Comparison of ENCODE assay signal across 9 mouse cellular contexts in the genomic region with DNA sequence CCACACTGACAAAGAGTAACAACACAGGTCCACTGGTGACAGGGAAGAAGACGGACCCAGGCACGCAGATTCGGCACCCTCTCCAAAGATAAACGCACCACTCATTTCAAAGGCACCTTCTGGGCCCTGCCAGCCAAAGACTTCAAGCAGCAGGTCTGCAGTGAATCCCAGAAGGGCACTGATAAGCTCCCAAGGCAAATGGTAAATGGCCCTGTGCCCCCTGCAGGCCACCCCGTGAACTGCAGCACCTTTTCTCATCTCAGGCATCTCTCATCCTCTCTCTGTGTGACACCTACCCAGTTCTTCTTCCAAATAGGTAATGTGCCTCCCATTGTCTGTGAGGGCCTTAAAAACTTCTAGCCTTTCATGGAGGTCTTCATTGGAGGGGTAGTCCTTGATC. TPM values are rescaled to one million over a fixed set of nuclear protein-coding genes. Genes with fewer than 3 reads are reported as not detected.
DNase-seq lines count a peak whose midpoint lies in the region; ATAC-seq and TF ChIP-seq lines count a peak whose summit lies in the region.
"Had no signal": no experiment of that assay in that cellular context is flagged by ENCODE, and none has a peak within 500 bp of the region (broad histone marks: within the 10 kb centered on the region; RNA-seq: fewer than 3 reads in every experiment).

No protein-coding gene starts in this region.

- no peak overlapping the region for H3K4me2 ChIP-seq in lung, postnatal 0 days (replicated peaks; ENCODE audit: low read depth, low read length)
- H3K4me2 ChIP-seq: limb, embryonic 12.5 days had no signal

- H3K4me3 ChIP-seq in lung, postnatal 0 days (ENCODE audit: low read depth, low read length): no peak overlapping the region
- H3K4me3 ChIP-seq: limb, embryonic 12.5 days had no signal

- no peak overlapping the region for H3K27ac ChIP-seq in lung, postnatal 0 days (ENCODE audit: low read length)
- H3K27ac ChIP-seq: limb, embryonic 12.5 days had no signal

- DNase-seq in heart, adult 11 months: peak; percentile 94
- no peak for DNase-seq in heart, postnatal 25 days (ENCODE audit: low spot score)
- peak; percentile 73 to 78 for DNase-seq in CD8-positive naive resting alpha-beta T cell, adult 2 months (ENCODE audit: low read depth in 2 of 2, low spot score in 2 of 2)
- peak; percentile 80 for DNase-seq in brain, adult 2 months (ENCODE audit: low read depth, low spot score)
- DNase-seq in forelimb bud, embryonic 11.5 days (ENCODE audit: low read depth, low spot score): peak; percentile 62
- DNase-seq in layer of hippocampus, adult 11-12 months (ENCODE audit: low spot score): peak; percentile 86
- peak; percentile 73 for DNase-seq in lung, postnatal 0 days (ENCODE audit: low spot score)
- DNase-seq in spleen, adult 18-20 months: peak; percentile 49 to 81

- peak; percentile 97 for TF ChIP-seq CTCF in lung, postnatal 0 days (IDR thresholded peaks at IDR 0.05)

- no peaks in the 10 kb centered on the region for H3K9me3 ChIP-seq in lung, postnatal 0 days (ENCODE audit: low read length)
- H3K9me3 ChIP-seq: limb, embryonic 12.5 days had no signal

- TF ChIP-seq EP300 in lung, postnatal 0 days (IDR thresholded peaks at IDR 0.05): no peak

- WGBS in lung, postnatal 0 days: 27% methylated on average over 5 of the region's 5 CpGs

- peaks cover 34% of the 10 kb centered on the region for H3K36me3 ChIP-seq in lung, postnatal 0 days (ENCODE audit: insufficient read depth, low read length)

- ATAC-seq in lung, postnatal 0 days: no peak

- H3K4me1 ChIP-seq in lung, postnatal 0 days (ENCODE audit: insufficient read depth, low read depth, low read length): peaks cover 9% of the 10 kb centered on the region; the same call in 1 of the 2 replicates

- H3K9ac ChIP-seq in lung, postnatal 0 days (replicated peaks; ENCODE audit: low read depth): no peak overlapping the region
- H3K9ac ChIP-seq: limb, embryonic 12.5 days had no signal

- H3K27me3 ChIP-seq in lung, postnatal 0 days (replicated peaks; ENCODE audit: insufficient read depth, low read length): no peaks in the 10 kb centered on the region
- H3K27me3 ChIP-seq: limb, embryonic 12.5 days had no signal

- intact Hi-C loops in heart, postnatal 25 days (cut with DNase I): loop anchor here (2.0 to 5.0 kb wide), 3 partner anchors 26 to 96 kb away; a partner anchor contains a TSS

RNA-seq across cellular contexts. Expression of a gene that starts 3.8 kb away (rescaled TPM):
- total RNA-seq in heart, postnatal 25 days (2021): 100 to 1,000 TPM in 1 of 2 experiments, 10 to 100 TPM in 1; 93.9 to 101 TPM
- polyA plus RNA-seq in lung, postnatal 0 days (2015; fragmentation: Nextera tagmentation; extraction: Ambion mirVana): 31.7 and 32.8 TPM in 2 replicates

RNA-seq across cellular contexts. Expression of a gene that starts 3.8 kb away (rescaled TPM):
- 1 to 10 TPM; 2.8 to 3.4 TPM for total RNA-seq in heart, postnatal 25 days (2021)
- polyA plus RNA-seq in lung, postnatal 0 days (2015; fragmentation: Nextera tagmentation; extraction: Ambion mirVana): 13.6 and 13.8 TPM in 2 replicates

RNA-seq across cellular contexts. Expression of a gene that starts 21.5 kb away (rescaled TPM):
- total RNA-seq in heart, postnatal 25 days (2021): 100 to 1,000 TPM in 1 of 2 experiments, 10 to 100 TPM in 1; 96.0 to 135 TPM
- polyA plus RNA-seq in lung, postnatal 0 days (2015; fragmentation: Nextera tagmentation; extraction: Ambion mirVana): 316 and 341 TPM in 2 replicates

RNA-seq across cellular contexts. Expression of a gene that starts 29.6 kb away (rescaled TPM):
- not detected for total RNA-seq in heart, postnatal 25 days (2021)
- polyA plus RNA-seq in lung, postnatal 0 days (2015; fragmentation: Nextera tagmentation; extraction: Ambion mirVana): 8.6 and 10.3 TPM in 2 replicates

RNA-seq across cellular contexts. Expression of a gene that starts 40.8 kb away (rescaled TPM):
- total RNA-seq in heart, postnatal 25 days (2021): 10 to 100 TPM; 17.5 to 17.9 TPM
- 10.5 and 11.9 TPM in 2 replicates for polyA plus RNA-seq in lung, postnatal 0 days (2015; fragmentation: Nextera tagmentation; extraction: Ambion mirVana)
